30 mouse cellular contexts compared by ENCODE assay signal in genomic region chr11:5424185-5424584, GRCm38 (mm10). TPM values are rescaled to one million over a fixed set of nuclear protein-coding genes. Genes with fewer than 3 reads are reported as not detected.
DNase-seq lines count a peak whose midpoint lies in the region; ATAC-seq and TF ChIP-seq lines count a peak whose summit lies in the region.
"Had no signal": no experiment of that assay in that cellular context is flagged by ENCODE, and none has a peak within 500 bp of the region (broad histone marks: within the 10 kb centered on the region; RNA-seq: fewer than 3 reads in every experiment).

No protein-coding gene starts in this region.

- H3K27me3 ChIP-seq in cerebellum, adult 2 months (ENCODE audit: control insufficient read depth, insufficient read depth, low read length) = no peaks in the 10 kb centered on the region
- no peaks in the 10 kb centered on the region for H3K27me3 ChIP-seq in midbrain, embryonic 13.5 days
- H3K27me3 ChIP-seq: embryonic facial prominence, embryonic 13.5 days; forebrain, embryonic 13.5 days; heart, embryonic 12.5 days; heart, embryonic 15.5 days; hindbrain, embryonic 13.5 days; Patski had no signal

- DNase-seq in cerebellum, adult 2 months = no peak
- no peak for DNase-seq in cerebellum, adult 9-11 months
- DNase-seq in layer of hippocampus, adult 2 months (ENCODE audit: low spot score in 2 of 2) = no peak
- DNase-seq in layer of hippocampus, adult 11-12 months (ENCODE audit: low spot score) = no peak
- DNase-seq in induced T-regulatory cell, adult 2 months (ENCODE audit: low read depth) = peak; percentile 52
- DNase-seq in left cerebral cortex, adult 9 months (ENCODE audit: low spot score in 2 of 2) = no peak
- DNase-seq: adrenal gland, postnatal 10 days; adrenal gland, postnatal 36 days; B cell, adult 2 months; cerebellum, adult 18-20 months; cerebellum, postnatal 10 days; cerebellum, postnatal 36 days; embryo, embryonic 11 days; gastrocnemius, postnatal 25 days; heart, postnatal 10 days; heart, postnatal 36 days had no signal

- H3K9me3 ChIP-seq in midbrain, embryonic 13.5 days = no peaks in the 10 kb centered on the region
- H3K9me3 ChIP-seq: embryonic facial prominence, embryonic 10.5 days; embryonic facial prominence, embryonic 13.5 days; forebrain, embryonic 13.5 days; heart, embryonic 12.5 days; heart, embryonic 15.5 days; hindbrain, embryonic 10.5 days; hindbrain, embryonic 13.5 days had no signal

- WGBS in cerebellum, adult 2 months = 84% methylated on average over 4 of the region's 4 CpGs
- WGBS in midbrain, embryonic 13.5 days = 83% methylated on average over 4 of the region's 4 CpGs

- H3K4me1 ChIP-seq in cerebellum, adult 2 months (ENCODE audit: control insufficient read depth, insufficient read depth, low read length) = peaks cover 29% of the 10 kb centered on the region
- peaks cover 19% of the 10 kb centered on the region; the same call in 1 of the 2 replicates for H3K4me1 ChIP-seq in midbrain, embryonic 13.5 days (replicated peaks)

- no peak for ATAC-seq in midbrain, embryonic 13.5 days
- ATAC-seq: forebrain, embryonic 13.5 days; forebrain, embryonic 16.5 days; hindbrain, embryonic 16.5 days; inflammation-experienced regulatory T-cells, adult 6 months; intestine, embryonic 16.5 days; Patski had no signal

- no peak overlapping the region for H3K4me2 ChIP-seq in midbrain, embryonic 13.5 days (replicated peaks)
- H3K4me2 ChIP-seq: embryonic facial prominence, embryonic 13.5 days; forebrain, embryonic 13.5 days; heart, embryonic 12.5 days; heart, embryonic 15.5 days; hindbrain, embryonic 13.5 days had no signal

- H3K9ac ChIP-seq in midbrain, embryonic 13.5 days (replicated peaks) = no peak overlapping the region
- H3K9ac ChIP-seq: embryonic facial prominence, embryonic 13.5 days; forebrain, embryonic 13.5 days; heart, embryonic 12.5 days; heart, embryonic 15.5 days; hindbrain, embryonic 13.5 days had no signal

- no peak for TF ChIP-seq POLR2A in cerebellum, adult 2 months (IDR thresholded peaks at IDR 0.05; ENCODE audit: borderline replicate concordance, insufficient read depth, low read length)

- no peak overlapping the region for H3K4me3 ChIP-seq in cerebellum, adult 2 months (replicated peaks; ENCODE audit: insufficient read depth, low read depth, low read length)
- no peak overlapping the region for H3K4me3 ChIP-seq in layer of hippocampus, adult 2 months
- no peak overlapping the region for H3K4me3 ChIP-seq in midbrain, embryonic 13.5 days (replicated peaks)
- H3K4me3 ChIP-seq: embryonic facial prominence, embryonic 10.5 days; embryonic facial prominence, embryonic 13.5 days; erythroblast, embryonic 14.5 days; forebrain, embryonic 13.5 days; heart, embryonic 12.5 days; heart, embryonic 15.5 days; hindbrain, embryonic 10.5 days; hindbrain, embryonic 13.5 days had no signal

- peak overlapping the region; percentile 52; the same call in 1 of the 2 replicates for H3K27ac ChIP-seq in cerebellum, adult 2 months (ENCODE audit: insufficient read depth, low read length)
- H3K27ac ChIP-seq in layer of hippocampus, adult 2 months = peak overlapping the region; percentile 88
- H3K27ac ChIP-seq in midbrain, embryonic 13.5 days = no peak overlapping the region
- H3K27ac ChIP-seq: embryonic facial prominence, embryonic 10.5 days; embryonic facial prominence, embryonic 13.5 days; forebrain, embryonic 13.5 days; heart, embryonic 15.5 days; hindbrain, embryonic 10.5 days; hindbrain, embryonic 13.5 days had no signal

- no peaks in the 10 kb centered on the region for H3K36me3 ChIP-seq in midbrain, embryonic 13.5 days
- H3K36me3 ChIP-seq: embryonic facial prominence, embryonic 10.5 days; embryonic facial prominence, embryonic 13.5 days; heart, embryonic 12.5 days; heart, embryonic 15.5 days; hindbrain, embryonic 10.5 days; hindbrain, embryonic 13.5 days had no signal

- no peak for TF ChIP-seq CTCF in cerebellum, adult 2 months (IDR thresholded peaks at IDR 0.05; ENCODE audit: borderline replicate concordance, insufficient read depth, low read depth, low read length)
- TF ChIP-seq CTCF in layer of hippocampus, adult 2 months (conservative IDR thresholded peaks at IDR 0.05) = no peak

RNA-seq across cellular contexts. Expression of gene Znrf3, which starts 20.5 kb away (rescaled TPM):
- 5.4 and 5.8 TPM in 2 replicates for polyA plus RNA-seq in cerebellum, adult 2 months (2012; rRNA removed)
- total RNA-seq in layer of hippocampus, adult 2 months (2021) = 10 to 100 TPM; 20.2 to 24.1 TPM
- 8.0 and 9.6 TPM in 2 replicates for polyA plus RNA-seq in midbrain, embryonic 13.5 days (2015; fragmentation: Nextera tagmentation; extraction: Ambion mirVana)
